Mouse (Mus musculus) 3134 (cell line): ENCODE data around the gene Ebf4.
A peak's percentile ranks its signal among the peaks of the same experiment; 100 is the strongest.

Experiments
- DNase-seq: peaks from one replicate; pipeline ENCODE4 v3.0.0-alpha.2; 2011; ENCODE audit warnings: low spot score; ENCODE audit not compliant: insufficient read length; ENCODE audit errors: extremely low read depth

Ebf4 gene

GRCm38 (mm10) chr2:130294936-130295277 is at the start of gene Ebf4:
Gene Ebf4 (plus strand): TSS chr2:130295169.
- no peak for DNase-seq

GRCm38 (mm10) chr2:130246912-130247311 is 48.1 kb upstream of the Ebf4 start:
- peak; percentile 18 for DNase-seq

GRCm38 (mm10) chr2:130248226-130248625 is 46.7 kb upstream of the Ebf4 start:
- no peak for DNase-seq

DNA sequence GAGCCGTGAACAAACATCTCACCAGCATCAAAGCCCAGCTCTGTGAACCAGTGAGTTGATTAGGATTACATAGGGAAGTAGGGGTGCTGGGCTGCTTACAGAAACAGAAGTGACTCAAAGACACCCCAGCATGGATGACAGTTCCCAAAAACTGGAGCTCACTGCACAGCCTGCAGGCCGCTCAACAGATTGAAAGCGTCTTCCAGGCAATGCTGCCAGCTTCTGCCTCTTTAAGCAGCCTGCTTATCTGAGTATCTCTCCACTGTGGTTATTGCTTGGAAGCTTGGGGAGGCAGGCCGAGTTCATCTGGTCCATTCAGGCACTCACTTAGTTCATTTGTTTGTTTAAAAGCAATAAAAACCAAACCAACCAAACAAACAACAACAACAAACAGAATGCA is 38.2 kb upstream of the Ebf4 start:
- no peak for DNase-seq

- DNase-seq, result no peak
These were observed 34.1 kb upstream of the Ebf4 start for GRCm38 (mm10) chr2:130260822-130261221.

- no peak for DNase-seq
These were observed 33.1 kb upstream of the Ebf4 start for GRCm38 (mm10) chr2:130261914-130262313.

GRCm38 (mm10) chr2:130262398-130262797 is 32.6 kb upstream of the Ebf4 start:
- DNase-seq, result no peak

GRCm38 (mm10) chr2:130265520-130265919 is 29.4 kb upstream of the Ebf4 start:
- DNase-seq, result no peak

- DNase-seq, result no peak
These were observed 26.9 kb upstream of the Ebf4 start for GRCm38 (mm10) chr2:130268074-130268473.

DNA sequence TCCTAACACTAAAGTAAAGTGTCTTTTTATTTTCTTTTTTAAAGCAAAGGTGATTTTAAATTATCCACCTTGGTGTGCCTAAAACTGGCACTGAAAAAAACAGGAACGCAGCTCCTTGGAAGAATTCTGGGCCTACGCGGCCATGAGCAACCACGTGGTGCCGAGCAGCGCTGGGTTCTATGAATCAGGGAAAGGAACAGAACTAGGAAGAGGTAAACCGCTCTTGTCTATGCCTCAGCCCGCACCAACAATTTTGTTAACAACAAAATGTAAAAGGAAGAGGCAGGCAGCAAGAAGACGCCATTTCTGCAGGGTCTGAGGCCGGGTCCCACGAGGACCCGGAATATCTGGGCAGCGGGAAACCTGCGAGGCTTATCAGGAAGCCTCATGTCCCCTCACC is 21.2 kb upstream of the Ebf4 start:
- no peak for DNase-seq

GRCm38 (mm10) chr2:130274149-130274861 is 20.7 kb upstream of the Ebf4 start, which contains the start of gene Nop56:
Gene Nop56 (plus strand): TSS chr2:130274430.
- DNase-seq, result peak; percentile 98

DNA sequence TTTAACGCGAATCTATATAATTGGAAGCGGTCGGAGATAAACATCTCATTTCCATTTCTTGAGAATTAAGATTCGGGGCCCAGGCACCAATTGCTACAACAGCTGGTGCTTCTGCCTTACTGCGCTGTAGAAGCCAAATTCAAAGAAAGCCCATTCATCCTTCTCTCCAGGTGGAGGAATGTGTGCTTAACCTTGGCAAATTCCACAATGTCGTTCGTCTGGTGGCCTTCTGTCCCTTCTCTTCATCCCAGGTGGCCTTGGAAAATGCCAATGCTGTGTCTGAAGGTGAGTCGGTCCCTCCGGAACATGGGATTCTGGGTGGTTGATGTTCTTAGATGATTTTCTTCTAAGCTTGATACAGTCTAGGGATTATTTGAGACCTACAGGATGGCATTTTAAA is 20.1 kb upstream of the Ebf4 start:
- DNase-seq, result no peak

DNA sequence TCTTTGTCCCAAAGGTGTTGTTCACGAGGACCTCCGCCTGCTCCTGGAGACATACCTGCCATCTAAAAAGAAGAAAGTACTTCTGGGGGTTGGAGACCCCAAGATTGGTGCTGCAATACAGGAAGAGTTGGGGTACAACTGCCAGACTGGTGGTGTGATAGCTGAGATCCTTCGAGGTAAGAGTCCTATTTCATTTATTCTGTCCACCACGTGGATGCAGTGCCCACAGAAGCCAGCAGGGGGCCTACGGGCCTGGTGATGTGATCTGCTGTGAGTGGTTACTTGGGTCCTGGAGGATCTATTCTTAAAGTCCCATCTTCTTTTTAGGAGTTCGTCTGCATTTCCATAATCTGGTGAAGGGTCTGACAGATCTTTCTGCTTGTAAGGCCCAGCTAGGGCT is 19.3 kb upstream of the Ebf4 start:
- DNase-seq, result peak; percentile 70

- peak; percentile 46 for DNase-seq
These were observed 15.3 kb upstream of the Ebf4 start for GRCm38 (mm10) chr2:130279600-130280091.

- peak; percentile 44 for DNase-seq
These were observed 14.7 kb upstream of the Ebf4 start for GRCm38 (mm10) chr2:130280224-130280623.

DNA sequence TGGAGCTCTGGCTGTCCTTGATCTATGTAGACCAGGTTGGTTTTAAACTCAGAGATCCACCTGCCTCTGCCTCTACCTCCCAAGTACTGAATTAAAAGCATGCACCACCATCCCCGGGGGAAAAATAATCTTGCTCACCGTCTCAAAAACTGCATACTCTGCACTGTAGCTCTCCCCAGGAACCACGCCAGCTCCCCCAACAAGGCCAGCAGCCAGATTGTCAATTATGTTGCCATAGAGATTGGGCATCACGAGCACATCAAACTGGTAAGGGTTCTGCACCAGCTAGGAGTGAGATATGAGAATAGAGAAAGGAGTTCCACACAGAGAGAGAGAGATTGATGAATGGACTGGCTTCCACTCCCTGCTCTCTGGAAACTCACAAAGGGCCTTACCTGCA is 14.2 kb upstream of the Ebf4 start:
- DNase-seq, result no peak

GRCm38 (mm10) chr2:130283854-130284654 is 10.9 kb upstream of the Ebf4 start, which contains the start of gene Idh3b:
Gene Idh3b (minus strand): TSS chr2:130284547.
- peak; percentile 86 for DNase-seq

GRCm38 (mm10) chr2:130289086-130289485 is 5.9 kb upstream of the Ebf4 start:
- DNase-seq, result no peak

DNA sequence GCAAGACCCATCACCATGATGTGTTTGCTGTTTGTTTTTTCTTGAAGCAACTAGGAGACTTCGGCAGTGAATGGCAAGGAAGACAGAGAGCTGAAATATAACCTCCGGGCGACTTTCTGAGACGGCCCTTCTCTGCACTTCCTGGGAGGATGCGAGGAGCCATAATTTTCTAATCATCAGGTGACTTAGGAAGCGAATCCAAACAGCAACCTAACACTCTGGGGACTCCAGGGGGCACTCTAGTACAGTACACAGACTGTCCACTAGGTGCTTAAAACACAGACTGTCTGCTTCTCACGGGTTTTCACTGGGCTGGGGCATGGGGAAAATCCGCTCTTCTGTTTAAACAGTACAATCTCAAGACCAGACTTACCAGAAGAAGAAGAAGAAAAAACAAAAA is 3.5 kb upstream of the Ebf4 start:
- DNase-seq, result no peak

GRCm38 (mm10) chr2:130293009-130293408 is 2.0 kb upstream of the Ebf4 start:
- DNase-seq, result no peak

DNA sequence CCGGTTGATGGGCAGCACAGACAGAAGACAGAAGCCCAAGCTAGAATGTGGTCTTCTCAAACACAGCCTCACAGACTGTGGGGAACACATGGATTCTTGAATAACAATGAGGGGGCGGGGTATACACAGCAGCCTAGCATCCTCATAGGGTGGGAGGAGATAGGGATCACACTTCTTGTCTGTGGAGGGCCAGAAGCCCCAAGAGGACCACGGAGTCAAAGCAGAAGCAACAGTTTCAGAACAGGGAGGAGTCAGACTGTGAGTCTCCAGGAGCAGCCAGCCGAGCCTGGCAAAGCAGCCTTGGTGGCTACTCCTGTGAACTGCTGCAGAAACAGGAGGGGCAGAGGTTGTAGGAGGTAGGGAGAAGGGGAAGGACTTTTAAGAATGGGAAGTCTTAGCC is 1.5 kb upstream of the Ebf4 start:
- no peak for DNase-seq
